Mouse (Mus musculus) hindbrain, postnatal 0 days (tissue): Measurements from ENCODE around the gene Pnpla2. TPM values are rescaled to one million over a fixed set of nuclear protein-coding genes. Genes with fewer than 3 reads are reported as not detected.

Experiments used
- ATAC-seq: fragments of 200-750 bp; cut with Nextera tagmentation; 2 replicates; pipeline ENCODE4 v1.8.0; 2017; ENCODE audit warnings: mild to moderate bottlenecking, moderate TSS enrichment, moderate library complexity
- DNase-seq: peaks from one replicate; pipeline ENCODE4 v3.0.0-alpha.2; 2015; ENCODE audit warnings: low spot score
- H3K27ac ChIP-seq: fragments of 300-500 bp; sonication (generic); 2 replicates; pipeline ENCODE4 v1.5.1; 2014; ENCODE audit warnings: mild to moderate bottlenecking
- H3K27me3 ChIP-seq: fragments of 300-500 bp; sonication (generic); 2 replicates; pipeline ENCODE4 v1.6.1; 2014; ENCODE audit warnings: low read length, mixed read lengths; ENCODE audit not compliant: insufficient read depth
- H3K36me3 ChIP-seq: fragments of 300-500 bp; sonication (generic); 2 replicates; pipeline ENCODE4 v1.6.1; 2014; ENCODE audit warnings: low read length, mixed read lengths; ENCODE audit not compliant: insufficient read depth
- H3K4me1 ChIP-seq: fragments of 300-500 bp; sonication (generic); 2 replicates; pipeline ENCODE4 v1.6.1; 2014; ENCODE audit warnings: antibody characterized with exemption, low read length, mixed read lengths; ENCODE audit not compliant: insufficient read depth
- H3K4me2 ChIP-seq: fragments of 300-500 bp; sonication (generic); 2 replicates; pipeline ENCODE4 v1.6.1; 2014; ENCODE audit warnings: low read depth, mild to moderate bottlenecking, low read length, moderate library complexity, mixed read lengths
- H3K4me3 ChIP-seq: fragments of 300-500 bp; sonication (generic); 2 replicates; pipeline ENCODE4 v1.5.1; 2014; ENCODE audit warnings: low read length
- H3K9ac ChIP-seq: fragments of 300-500 bp; sonication (generic); replicated peaks from 2 replicates; pipeline ENCODE4 v1.6.1; 2014; ENCODE audit warnings: mild to moderate bottlenecking, low read length, moderate library complexity, mixed read lengths
- H3K9me3 ChIP-seq: fragments of 300-500 bp; sonication (generic); 2 replicates; pipeline ENCODE4 v1.6.1; 2016; ENCODE audit warnings: low read length, mixed read lengths
- CTCF ChIP-seq: IDR thresholded peaks from 2 replicates; pipeline ENCODE4 v1.5.1; 2016; ENCODE audit warnings: antibody characterized with exemption, control low read depth, low read depth
- WGBS: fragments of 180-500 bp; shearing (Covaris S2); extraction: QIAGEN DNeasy Blood & Tissue Kit; methylation state at CpG from one replicate; pipeline ENCODE4 v1.1.7; 2014; 5-methylcytosine and 5-hydroxymethylcytosine counted together
- polyA plus RNA-seq: library from polyadenylated mRNA; unstranded; fragments of >200 nt; fragmentation: Nextera tagmentation; extraction: Ambion mirVana; gene quantifications from 2 replicates; pipeline ENCODE4 v1.2.1, GENCODE M21; 2015
- total RNA-seq: library from RNA; depleted of rRNA; stranded (reverse); fragments of >200 nt; gene quantifications from 2 replicates; pipeline ENCODE4 v1.2.3, GENCODE M21; 2014; rRNA removed

Pnpla2 gene
- total and polyA plus RNA-seq, 2 experiments from 2014 or later = 8.5 to 22.4 TPM

- no peaks in the 10 kb centered on the region for H3K4me1 ChIP-seq
- H3K27me3 ChIP-seq = no peaks in the 10 kb centered on the region
- no peak overlapping the region; the same call in 1 of the 2 replicates for H3K27ac ChIP-seq
- H3K9ac ChIP-seq = no peak overlapping the region
- no peaks in the 10 kb centered on the region for H3K9me3 ChIP-seq
- H3K36me3 ChIP-seq = peaks cover 10% of the 10 kb centered on the region; the same call in 1 of the 2 replicates
- DNase-seq = no peak
- no peak overlapping the region for H3K4me2 ChIP-seq
- peak; percentile 69 for ATAC-seq
- 75% methylated on average over 7 of the region's 7 CpGs for WGBS
- TF ChIP-seq CTCF = no peak
- H3K4me3 ChIP-seq = no peak overlapping the region
Observed at GRCm38 (mm10) chr7:141501820-141502555, 47.0 kb downstream of the Pnpla2 start.

GRCm38 (mm10) chr7:141502556-141502905 is 47.5 kb downstream of the Pnpla2 start:
- H3K9ac ChIP-seq = no peak overlapping the region
- 70% methylated on average over 5 of the region's 5 CpGs for WGBS
- ATAC-seq = peak; percentile 59; the same call in 1 of the 2 replicates
- H3K36me3 ChIP-seq = peaks cover 10% of the 10 kb centered on the region; the same call in 1 of the 2 replicates
- no peaks in the 10 kb centered on the region for H3K9me3 ChIP-seq
- H3K4me3 ChIP-seq = no peak overlapping the region
- no peaks in the 10 kb centered on the region for H3K27me3 ChIP-seq
- no peak overlapping the region for H3K4me2 ChIP-seq
- no peaks in the 10 kb centered on the region for H3K4me1 ChIP-seq
- TF ChIP-seq CTCF = no peak
- peak; percentile 44 for DNase-seq
- H3K27ac ChIP-seq = no peak overlapping the region; the same call in 1 of the 2 replicates

GRCm38 (mm10) chr7:141506278-141506677 is 51.3 kb downstream of the Pnpla2 start:
- no peak for DNase-seq
- no peak overlapping the region for H3K4me2 ChIP-seq
- TF ChIP-seq CTCF = no peak
- H3K27me3 ChIP-seq = no peaks in the 10 kb centered on the region
- no peak overlapping the region for H3K4me3 ChIP-seq
- WGBS = 75% methylated on average over 2 of the region's 2 CpGs
- ATAC-seq = no peak
- H3K27ac ChIP-seq = no peak overlapping the region
- no peaks in the 10 kb centered on the region for H3K4me1 ChIP-seq
- H3K9ac ChIP-seq = no peak overlapping the region
- peaks cover 11% of the 10 kb centered on the region; the same call in 1 of the 2 replicates for H3K36me3 ChIP-seq
- no peaks in the 10 kb centered on the region for H3K9me3 ChIP-seq

GRCm38 (mm10) chr7:141508160-141508559 is 53.2 kb downstream of the Pnpla2 start:
- Histone ChIP-seq H3K4me1 (no peaks in the 10 kb centered on the region), H3K4me3 (no peak overlapping the region), H3K9me3 (no peaks in the 10 kb centered on the region), H3K27me3 (no peaks in the 10 kb centered on the region), H3K4me2 (no peak overlapping the region), H3K9ac (no peak overlapping the region), H3K27ac (no peak overlapping the region), H3K36me3 (peaks cover 10% of the 10 kb centered on the region; the same call in 1 of the 2 replicates)
- DNase-seq = no peak
- TF ChIP-seq CTCF = no peak
- 0 out of 2 replicates have a peak, but pooled peaks have one; percentile 21 for ATAC-seq

- H3K4me2 ChIP-seq = no peak overlapping the region
- ATAC-seq (no peak), DNase-seq (no peak)
- H3K4me1 ChIP-seq = no peaks in the 10 kb centered on the region
- 89% methylated on average over 5 of the region's 5 CpGs for WGBS
- H3K27me3 ChIP-seq = no peaks in the 10 kb centered on the region
- no peak overlapping the region for H3K4me3 ChIP-seq
- no peak for TF ChIP-seq CTCF
- no peak overlapping the region for H3K9ac ChIP-seq
- no peak overlapping the region for H3K27ac ChIP-seq
- no peaks in the 10 kb centered on the region for H3K9me3 ChIP-seq
- peaks cover 10% of the 10 kb centered on the region; the same call in 1 of the 2 replicates for H3K36me3 ChIP-seq
Observed at GRCm38 (mm10) chr7:141510196-141510595, 55.2 kb downstream of the Pnpla2 start.

Other genes starting within 250 kb of the Pnpla2 start
- 0.14 TPM in 1 of 2 replicates, not detected in the other for gene Lmntd2, start 241.1 kb upstream of the Pnpla2 start, total RNA-seq
- 0.29 and 0.40 TPM in 2 replicates for gene Lmntd2, start 241.1 kb upstream of the Pnpla2 start, polyA plus RNA-seq
- gene Rassf7, start 239.3 kb upstream of the Pnpla2 start, total RNA-seq = 24.5 and 35.7 TPM in 2 replicates
- gene Rassf7, start 239.3 kb upstream of the Pnpla2 start, polyA plus RNA-seq = 19.6 and 23.3 TPM in 2 replicates
- 52.2 and 56.4 TPM in 2 replicates for gene Phrf1, start 226.4 kb upstream of the Pnpla2 start, total RNA-seq
- 35.6 and 38.0 TPM in 2 replicates for gene Phrf1, start 226.4 kb upstream of the Pnpla2 start, polyA plus RNA-seq
- 3.9 and 7.0 TPM in 2 replicates for gene Irf7, start 188.7 kb upstream of the Pnpla2 start, total RNA-seq
- gene Irf7, start 188.7 kb upstream of the Pnpla2 start, polyA plus RNA-seq = 3.3 and 5.5 TPM in 2 replicates
- not detected in 2 replicates for gene Cdhr5, start 178.4 kb upstream of the Pnpla2 start, total RNA-seq
- 0.23 TPM in 1 of 2 replicates, not detected in the other for gene Cdhr5, start 178.4 kb upstream of the Pnpla2 start, polyA plus RNA-seq
- gene Sct, start 176.1 kb upstream of the Pnpla2 start, total RNA-seq = 3.7 TPM in 1 of 2 replicates, not detected in the other
- 7.6 and 9.9 TPM in 2 replicates for gene Sct, start 176.1 kb upstream of the Pnpla2 start, polyA plus RNA-seq
- gene Drd4, start 163.2 kb upstream of the Pnpla2 start, total RNA-seq = 0.54 and 0.94 TPM in 2 replicates
- 0.73 and 0.79 TPM in 2 replicates for gene Drd4, start 163.2 kb upstream of the Pnpla2 start, polyA plus RNA-seq
- gene Deaf1, start 127.5 kb upstream of the Pnpla2 start, total RNA-seq = 218 and 220 TPM in 2 replicates
- gene Deaf1, start 127.5 kb upstream of the Pnpla2 start, polyA plus RNA-seq = 200 and 237 TPM in 2 replicates
- 31.6 and 36.4 TPM in 2 replicates for gene Tmem80, start 127.5 kb upstream of the Pnpla2 start, total RNA-seq
- gene Tmem80, start 127.5 kb upstream of the Pnpla2 start, polyA plus RNA-seq = 42.0 and 44.9 TPM in 2 replicates
- gene Eps8l2, start 116.3 kb upstream of the Pnpla2 start, total RNA-seq = 1.6 and 3.9 TPM in 2 replicates
- 1.5 and 2.4 TPM in 2 replicates for gene Eps8l2, start 116.3 kb upstream of the Pnpla2 start, polyA plus RNA-seq
- gene Taldo1, start 63.0 kb upstream of the Pnpla2 start, total RNA-seq = 156 and 200 TPM in 2 replicates
- 252 and 258 TPM in 2 replicates for gene Taldo1, start 63.0 kb upstream of the Pnpla2 start, polyA plus RNA-seq
- 61.2 and 74.4 TPM in 2 replicates for gene Gatd1, start 41.1 kb upstream of the Pnpla2 start, total RNA-seq
- gene Gatd1, start 41.1 kb upstream of the Pnpla2 start, polyA plus RNA-seq = 46.9 and 49.4 TPM in 2 replicates
- 208 and 246 TPM in 2 replicates for gene Cend1, start 25.7 kb upstream of the Pnpla2 start, total RNA-seq
- gene Cend1, start 25.7 kb upstream of the Pnpla2 start, polyA plus RNA-seq = 219 and 255 TPM in 2 replicates
- 126 and 138 TPM in 2 replicates for gene Slc25a22, start 17.3 kb upstream of the Pnpla2 start, total RNA-seq
- 79.9 and 87.3 TPM in 2 replicates for gene Slc25a22, start 17.3 kb upstream of the Pnpla2 start, polyA plus RNA-seq
- gene Pidd1, start 11.2 kb upstream of the Pnpla2 start, total RNA-seq = 3.6 and 4.6 TPM in 2 replicates
- 2.4 and 2.5 TPM in 2 replicates for gene Pidd1, start 11.2 kb upstream of the Pnpla2 start, polyA plus RNA-seq
- gene Rplp2, start 7.8 kb upstream of the Pnpla2 start, total RNA-seq = 179 and 249 TPM in 2 replicates
- 839 and 863 TPM in 2 replicates for gene Rplp2, start 7.8 kb upstream of the Pnpla2 start, polyA plus RNA-seq
- gene Cracr2b, start 5.9 kb downstream of the Pnpla2 start, total RNA-seq = 2.1 and 5.0 TPM in 2 replicates
- 6.7 and 9.1 TPM in 2 replicates for gene Cracr2b, start 5.9 kb downstream of the Pnpla2 start, polyA plus RNA-seq
- 62.6 and 79.4 TPM in 2 replicates for gene Cd151, start 12.2 kb downstream of the Pnpla2 start, total RNA-seq
- gene Cd151, start 12.2 kb downstream of the Pnpla2 start, polyA plus RNA-seq = 16.1 and 18.5 TPM in 2 replicates
- gene Polr2l, start 19.9 kb downstream of the Pnpla2 start, total RNA-seq = 25.5 and 46.1 TPM in 2 replicates
- 75.9 and 81.6 TPM in 2 replicates for gene Polr2l, start 19.9 kb downstream of the Pnpla2 start, polyA plus RNA-seq
- gene Tspan4, start 20.0 kb downstream of the Pnpla2 start, total RNA-seq = 101 and 119 TPM in 2 replicates
- 78.2 and 83.9 TPM in 2 replicates for gene Tspan4, start 20.0 kb downstream of the Pnpla2 start, polyA plus RNA-seq
- gene Chid1, start 84.7 kb downstream of the Pnpla2 start, total RNA-seq = 34.2 and 55.2 TPM in 2 replicates
- gene Chid1, start 84.7 kb downstream of the Pnpla2 start, polyA plus RNA-seq = 47.8 and 48.3 TPM in 2 replicates
- 209 and 214 TPM in 2 replicates for gene Ap2a2, start 107.0 kb downstream of the Pnpla2 start, total RNA-seq
- gene Ap2a2, start 107.0 kb downstream of the Pnpla2 start, polyA plus RNA-seq = 110 and 115 TPM in 2 replicates
- gene Muc6, start 200.1 kb downstream of the Pnpla2 start, total RNA-seq = not detected in 2 replicates
- 0.13 and 0.23 TPM in 2 replicates for gene Muc6, start 200.1 kb downstream of the Pnpla2 start, polyA plus RNA-seq
- 0.83 and 1.3 TPM in 2 replicates for gene Muc2, start 235.1 kb downstream of the Pnpla2 start, total RNA-seq
- 0.20 and 0.91 TPM in 2 replicates for gene Muc2, start 235.1 kb downstream of the Pnpla2 start, polyA plus RNA-seq